Mouse (Mus musculus): ENCODE data around the gene Tmem258.

DNA sequence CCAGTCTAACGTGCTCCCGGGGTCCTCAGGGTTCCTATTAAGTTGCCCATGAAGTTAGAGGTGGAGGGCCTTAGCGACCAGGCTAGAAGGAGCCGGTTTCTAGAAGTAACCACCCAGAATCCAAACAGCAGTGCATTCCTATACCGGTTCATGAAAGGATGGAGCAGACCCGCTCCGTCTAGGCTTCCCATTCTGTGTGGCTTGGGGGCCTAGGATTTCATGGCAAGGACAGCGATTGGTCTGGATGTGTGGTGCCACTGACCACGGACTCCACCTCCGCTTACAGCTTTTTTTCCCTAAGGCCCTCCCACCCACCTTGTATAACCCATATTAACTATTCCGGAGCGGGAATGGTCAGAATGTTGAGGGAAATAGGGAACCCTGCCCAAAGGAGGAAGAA is 19.7 kb upstream of the Tmem258 start:
- no peak for TF ChIP-seq ZNF384 (IDR thresholded peaks at IDR 0.05; ENCODE audit: low read depth, low read length)
- no peak for TF ChIP-seq HCFC1 (IDR thresholded peaks at IDR 0.05; ENCODE audit: borderline replicate concordance, insufficient read depth, low read length)
- no peak for TF ChIP-seq MAFK (IDR thresholded peaks at IDR 0.05; ENCODE audit: insufficient read depth, low read depth, low read length)

All from ES-E14 (cell line).